Mouse (Mus musculus) testis, adult 2 months (tissue): Measurements from ENCODE around the gene BC028528.

Experiments used
- CTCF ChIP-seq: fragments of 200-500 bp; IDR thresholded peaks from 2 replicates; pipeline ENCODE4 v1.5.1; 2012; ENCODE audit warnings: low read depth, mild to moderate bottlenecking, inconsistent platforms, low read length, moderate library complexity; ENCODE audit not compliant: control insufficient read depth, insufficient read depth, insufficient replicate concordance
- POLR2A ChIP-seq: fragments of 200-500 bp; IDR thresholded peaks from 2 replicates; pipeline ENCODE4 v1.6.1; 2012; ENCODE audit warnings: low read depth, mild to moderate bottlenecking, inconsistent platforms, low read length, moderate library complexity; ENCODE audit not compliant: control insufficient read depth

- no peak for TF ChIP-seq CTCF
- no peak for TF ChIP-seq POLR2A
Observed at GRCm38 (mm10) chr3:95916760-95917159, 25.0 kb upstream of the BC028528 start.
